Mouse (Mus musculus) C2C12 (cell line): Measurements from ENCODE around the gene Rnf217. TPM values are rescaled to one million over a fixed set of nuclear protein-coding genes. Genes with fewer than 3 reads are reported as not detected.

Experiments
- H3K27me3 ChIP-seq: one replicate; pipeline ENCODE4 v1.6.1; 2011; ENCODE audit not compliant: control insufficient read depth, insufficient read depth, insufficient read length
- H3K36me3 ChIP-seq: one replicate; pipeline ENCODE4 v1.6.1; 2011; ENCODE audit not compliant: control insufficient read depth, insufficient read depth
- H3K4me3 ChIP-seq: one replicate; pipeline ENCODE4 v1.5.1; 2011; ENCODE audit warnings: mild to moderate bottlenecking, control low read depth; ENCODE audit not compliant: poor library complexity, insufficient read depth, severe bottlenecking
- H3K79me2 ChIP-seq: one replicate; pipeline ENCODE4 v1.6.1; 2011; ENCODE audit not compliant: control insufficient read depth, insufficient read depth
- H3K79me3 ChIP-seq: one replicate; pipeline ENCODE4 v1.6.1; 2011; ENCODE audit warnings: low read depth, control low read depth
- H3ac ChIP-seq: one replicate; pipeline ENCODE3; 2011; ENCODE audit warnings: low read depth; ENCODE audit not compliant: control insufficient read depth, insufficient read length
- CEBPB ChIP-seq: IDR thresholded peaks from one replicate; pipeline ENCODE4 v1.6.1; 2011; ENCODE audit warnings: low read depth, mild to moderate bottlenecking, control low read depth, moderate library complexity
- CTCF ChIP-seq: IDR thresholded peaks from one replicate; pipeline ENCODE4 v1.5.1; 2011; ENCODE audit not compliant: control insufficient read depth, insufficient read depth, insufficient read length
- FOSL1 ChIP-seq: IDR thresholded peaks from one replicate; pipeline ENCODE4 v1.8.0; 2011; ENCODE audit warnings: mild to moderate bottlenecking, low read length; ENCODE audit not compliant: poor library complexity, insufficient read depth, severe bottlenecking
- MAX ChIP-seq: IDR thresholded peaks from one replicate; pipeline ENCODE4 v1.6.1; 2011; ENCODE audit warnings: mild to moderate bottlenecking, control low read depth
- MYOD1 ChIP-seq: IDR thresholded peaks from one replicate; pipeline ENCODE4 v1.6.1; 2011; ENCODE audit warnings: low read depth; ENCODE audit not compliant: control insufficient read depth, insufficient read length
- MYOG ChIP-seq: IDR thresholded peaks from one replicate; pipeline ENCODE4 v1.6.1; 2011; ENCODE audit not compliant: control insufficient read depth, insufficient read length; ENCODE audit errors: extremely low read depth
- USF1 ChIP-seq: IDR thresholded peaks from one replicate; pipeline ENCODE4 v1.6.1; 2011; ENCODE audit warnings: low read depth, mild to moderate bottlenecking, control low read depth, moderate library complexity
- polyA plus RNA-seq: library from polyadenylated mRNA; unstranded; fragments of >200 nt; fragmentation: generic; extraction: Trizol; gene quantifications from one replicate; pipeline ENCODE4 v1.2.1, GENCODE M21; 2012; ENCODE audit warnings: missing spikeins

Rnf217 gene
- polyA plus RNA-seq, 1 experiment, result 3.7 TPM

DNA sequence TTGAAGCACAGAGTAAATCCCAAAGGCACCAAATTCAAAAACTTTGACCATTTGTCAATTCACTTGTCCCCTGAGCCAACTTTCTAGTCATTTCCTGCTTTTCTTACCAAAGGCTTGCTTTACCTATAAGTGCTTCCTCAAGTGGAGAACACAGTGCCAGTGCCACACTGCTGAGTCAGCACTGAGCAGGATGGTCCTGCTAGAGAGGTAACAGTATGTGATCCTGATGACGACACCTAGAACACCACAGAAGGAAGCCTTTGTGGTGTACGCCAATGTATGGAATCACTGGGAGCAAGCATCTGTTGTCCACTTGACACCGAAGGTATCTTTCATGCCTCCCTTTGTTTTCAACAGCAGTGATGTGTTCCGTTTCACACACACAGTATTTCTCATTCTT, 90.8 kb downstream of the Rnf217 start:
- TF ChIP-seq CTCF (no peak), MAX (no peak), MYOG (no peak), FOSL1 (no peak), CEBPB (no peak), MYOD1 (no peak), USF1 (no peak)
- no peaks in the 10 kb centered on the region for H3K27me3 ChIP-seq
- peaks cover 26% of the 10 kb centered on the region for H3K36me3 ChIP-seq
- H3K79me3 ChIP-seq, result peaks cover 10% of the 10 kb centered on the region
- H3K4me3 ChIP-seq, result no peak overlapping the region
- H3ac ChIP-seq, result no peak overlapping the region
- H3K79me2 ChIP-seq, result peaks cover 23% of the 10 kb centered on the region

DNA sequence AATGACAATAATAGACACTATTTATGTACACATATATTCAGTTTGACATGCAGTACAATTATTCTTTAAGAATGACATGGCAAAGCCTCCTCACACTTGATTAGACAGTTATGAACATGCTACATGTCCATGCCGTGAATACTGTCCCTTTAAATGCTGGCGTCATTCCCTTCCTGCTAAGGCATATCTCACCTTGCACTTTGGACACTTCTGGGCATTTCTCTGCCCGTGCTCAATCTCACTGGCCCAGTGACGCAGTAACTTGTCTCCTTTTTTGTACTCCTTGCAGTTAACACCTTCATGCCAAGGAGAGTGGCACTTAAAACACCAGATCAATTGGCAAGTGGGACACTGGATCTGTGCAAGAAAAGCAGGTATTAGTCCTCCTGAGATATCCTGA, 91.8 kb downstream of the Rnf217 start:
- H3K36me3 ChIP-seq, result peaks cover 26% of the 10 kb centered on the region
- no peak for TF ChIP-seq USF1
- no peak for TF ChIP-seq FOSL1
- TF ChIP-seq MAX, result no peak
- no peak for TF ChIP-seq MYOD1
- no peak for TF ChIP-seq CTCF
- no peaks in the 10 kb centered on the region for H3K27me3 ChIP-seq
- peaks cover 13% of the 10 kb centered on the region for H3K79me2 ChIP-seq
- peaks cover 3% of the 10 kb centered on the region for H3K79me3 ChIP-seq
- no peak overlapping the region for H3K4me3 ChIP-seq
- no peak overlapping the region for H3ac ChIP-seq

DNA sequence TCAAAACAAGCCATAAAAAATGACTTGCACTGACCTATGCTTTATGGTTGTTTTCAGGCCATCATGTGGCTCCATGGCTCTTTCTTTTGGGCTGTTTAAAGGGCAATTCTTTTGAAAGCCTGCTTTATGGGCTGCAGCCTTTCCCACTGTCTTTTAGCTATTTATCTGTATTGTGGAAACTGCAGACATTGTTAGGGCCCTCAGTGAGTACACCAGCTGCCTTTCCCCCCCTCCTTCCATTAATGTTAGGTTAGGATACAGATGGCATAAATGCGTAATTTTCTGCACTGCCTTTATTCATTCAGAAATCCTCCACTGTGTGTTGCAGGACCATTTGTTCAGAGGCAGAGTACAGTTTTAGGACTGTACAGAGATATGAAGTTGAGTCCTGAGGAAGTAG, 93.1 kb downstream of the Rnf217 start:
- Histone ChIP-seq H3K79me2 (peaks cover 2% of the 10 kb centered on the region), H3K27me3 (no peaks in the 10 kb centered on the region)

DNA sequence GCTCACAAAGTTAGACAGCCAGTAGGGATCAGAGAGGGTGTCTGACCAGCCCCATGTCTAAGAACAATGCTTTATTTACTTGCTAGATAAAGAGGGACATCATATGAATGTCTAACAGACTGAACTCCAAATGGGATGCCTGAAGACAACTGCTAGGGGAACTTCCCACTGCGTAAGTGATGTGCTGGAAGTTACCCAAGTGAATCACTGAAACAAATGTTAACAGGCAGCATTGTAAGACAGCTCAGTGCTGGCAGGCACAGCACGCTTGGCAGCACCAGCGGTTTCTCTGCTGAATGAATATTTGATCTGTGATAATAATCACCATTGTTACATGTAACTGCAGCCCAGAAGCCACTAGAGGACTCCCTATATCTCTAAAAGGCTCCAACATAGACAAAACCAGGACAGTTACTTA, 104.8 kb downstream of the Rnf217 start:
- no peaks in the 10 kb centered on the region for H3K27me3 ChIP-seq
- H3K4me3 ChIP-seq, result no peak overlapping the region
- TF ChIP-seq USF1 (no peak), MYOD1 (peak; percentile 75)
- peaks cover 40% of the 10 kb centered on the region for H3K36me3 ChIP-seq
- H3K79me3 ChIP-seq, result peaks cover 2% of the 10 kb centered on the region
- no peaks in the 10 kb centered on the region for H3K79me2 ChIP-seq
- H3ac ChIP-seq, result no peak overlapping the region

More for the DNA sequence above, 93.1 kb downstream of the Rnf217 start:
- H3K4me3 ChIP-seq, result no peak overlapping the region
- H3K36me3 ChIP-seq, result peaks cover 18% of the 10 kb centered on the region
- no peak overlapping the region for H3ac ChIP-seq
- peaks cover 3% of the 10 kb centered on the region for H3K79me3 ChIP-seq
- TF ChIP-seq MYOG (no peak), FOSL1 (no peak), USF1 (no peak), CTCF (no peak), CEBPB (no peak), MAX (no peak), MYOD1 (no peak)

DNA sequence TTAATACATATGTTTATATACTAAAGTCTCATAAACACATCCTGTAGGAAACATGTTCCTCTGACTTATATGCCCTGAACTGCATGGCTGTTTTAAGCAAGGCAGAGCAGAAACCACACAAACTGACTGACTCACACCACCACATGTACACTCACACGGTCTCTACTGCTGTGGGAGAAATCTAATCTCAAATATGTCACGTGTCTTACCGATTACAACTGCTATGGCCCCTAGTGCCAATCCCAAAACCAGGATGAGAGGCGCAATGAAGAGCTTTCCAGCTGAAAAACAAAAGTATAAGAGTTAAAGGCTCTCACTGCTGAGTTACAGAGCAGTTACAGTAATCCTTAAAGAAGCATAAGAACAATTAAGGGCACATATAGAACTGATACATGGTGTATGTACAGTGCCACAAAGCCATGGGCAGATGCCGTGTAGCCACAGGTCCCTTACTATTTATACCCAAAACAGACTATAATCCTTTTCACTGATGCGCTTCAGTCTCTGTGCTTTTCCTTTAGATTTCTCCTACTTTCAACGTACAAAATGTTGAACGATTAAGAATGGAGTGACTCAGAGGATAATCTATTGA, 105.3 kb downstream of the Rnf217 start:
- Histone ChIP-seq H3K4me3 (no peak overlapping the region), H3K79me3 (peaks cover 2% of the 10 kb centered on the region)
- TF ChIP-seq MYOD1 (peak; percentile 38), MYOG (no peak), MAX (peak; percentile 38), CTCF (no peak), USF1 (peak; percentile 91), FOSL1 (no peak), CEBPB (no peak)

DNA sequence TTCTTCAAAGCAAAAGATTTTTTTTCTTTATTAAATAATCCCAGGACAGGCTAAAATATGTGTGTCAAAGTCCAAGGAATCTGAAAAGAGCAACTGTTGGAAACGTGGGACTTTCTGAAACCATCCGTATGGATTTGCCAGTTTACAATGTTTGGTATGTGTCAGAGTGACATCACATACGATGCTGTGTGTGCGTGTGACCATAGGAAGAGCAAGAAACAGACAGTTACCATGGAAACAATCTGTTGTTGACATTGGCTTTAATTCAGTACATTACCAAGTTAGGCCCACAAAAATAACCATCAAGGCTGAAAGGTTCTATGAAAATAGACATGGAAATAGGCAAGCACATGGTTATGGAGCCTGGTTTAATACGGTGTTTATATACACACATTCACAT, 107.3 kb downstream of the Rnf217 start:
- TF ChIP-seq CTCF (no peak), MYOD1 (no peak), FOSL1 (no peak), MYOG (no peak), USF1 (no peak), MAX (no peak), CEBPB (no peak)
- Histone ChIP-seq H3K4me3 (no peak overlapping the region), H3K36me3 (peaks cover 54% of the 10 kb centered on the region), H3ac (no peak overlapping the region), H3K79me2 (no peaks in the 10 kb centered on the region), H3K79me3 (peaks cover 2% of the 10 kb centered on the region), H3K27me3 (no peaks in the 10 kb centered on the region)

More for the DNA sequence above, 105.3 kb downstream of the Rnf217 start:
- Histone ChIP-seq H3K36me3 (peaks cover 38% of the 10 kb centered on the region), H3K27me3 (no peaks in the 10 kb centered on the region), H3ac (no peak overlapping the region), H3K79me2 (no peaks in the 10 kb centered on the region)
